Mouse (Mus musculus) thymus, adult 2 months (tissue): ENCODE data around the gene Muc1. TPM values are rescaled to one million over a fixed set of nuclear protein-coding genes. Genes with fewer than 3 reads are reported as not detected.
A peak's percentile ranks its signal among the peaks of the same experiment; 100 is the strongest.

Source experiments
- DNase-seq: peaks from one replicate; pipeline ENCODE4 v3.0.0; 2021
- H3K27ac ChIP-seq: fragments of 200-500 bp; 2 replicates; pipeline ENCODE4 v1.5.1; 2012; ENCODE audit warnings: low read length, control low read depth; ENCODE audit not compliant: control insufficient read depth, insufficient read depth
- H3K27me3 ChIP-seq: fragments of 200-500 bp; 2 replicates; pipeline ENCODE4 v1.6.1; 2012; ENCODE audit warnings: mild to moderate bottlenecking, low read length, moderate library complexity, mixed read lengths; ENCODE audit not compliant: control insufficient read depth, insufficient read depth
- H3K36me3 ChIP-seq: fragments of 200-500 bp; 2 replicates; pipeline ENCODE4 v1.6.1; 2012; ENCODE audit warnings: mild to moderate bottlenecking, low read length, moderate library complexity; ENCODE audit not compliant: control insufficient read depth, insufficient read depth
- H3K4me1 ChIP-seq: fragments of 200-500 bp; replicated peaks from 2 replicates; pipeline ENCODE4 v1.6.1; 2012; ENCODE audit warnings: low read length; ENCODE audit not compliant: control insufficient read depth, insufficient read depth
- H3K4me3 ChIP-seq: fragments of 200-500 bp; 2 replicates; pipeline ENCODE4 v1.5.1; 2012; ENCODE audit warnings: mild to moderate bottlenecking, low read length, control low read depth, moderate library complexity; ENCODE audit not compliant: control insufficient read depth, insufficient read depth
- CTCF ChIP-seq: fragments of 200-500 bp; IDR thresholded peaks from 2 replicates; pipeline ENCODE4 v1.5.1; 2012; ENCODE audit warnings: mild to moderate bottlenecking, control low read depth, low read length, moderate library complexity, borderline replicate concordance; ENCODE audit not compliant: control insufficient read depth, poor library complexity, insufficient read depth; ENCODE audit errors: extremely low read depth
- POLR2A ChIP-seq: fragments of 200-500 bp; IDR thresholded peaks from 2 replicates; pipeline ENCODE4 v1.6.1; 2012; ENCODE audit warnings: mild to moderate bottlenecking, low read length, control low read depth, moderate library complexity; ENCODE audit not compliant: control insufficient read depth, poor library complexity, insufficient read depth; ENCODE audit errors: extremely low read depth
- WGBS: fragments of 180-500 bp; shearing (Covaris S2); methylation state at CpG from one replicate; pipeline ENCODE4 v1.1.7; 2018; 5-methylcytosine and 5-hydroxymethylcytosine counted together
- polyA plus RNA-seq: library from polyadenylated mRNA; depleted of rRNA; stranded (reverse); fragments of >200 nt; gene quantifications from 2 replicates; pipeline ENCODE4 v1.2.3, GENCODE M21; 2012

Muc1 gene
- polyA plus RNA-seq, 1 experiment: 14.1 TPM

DNA sequence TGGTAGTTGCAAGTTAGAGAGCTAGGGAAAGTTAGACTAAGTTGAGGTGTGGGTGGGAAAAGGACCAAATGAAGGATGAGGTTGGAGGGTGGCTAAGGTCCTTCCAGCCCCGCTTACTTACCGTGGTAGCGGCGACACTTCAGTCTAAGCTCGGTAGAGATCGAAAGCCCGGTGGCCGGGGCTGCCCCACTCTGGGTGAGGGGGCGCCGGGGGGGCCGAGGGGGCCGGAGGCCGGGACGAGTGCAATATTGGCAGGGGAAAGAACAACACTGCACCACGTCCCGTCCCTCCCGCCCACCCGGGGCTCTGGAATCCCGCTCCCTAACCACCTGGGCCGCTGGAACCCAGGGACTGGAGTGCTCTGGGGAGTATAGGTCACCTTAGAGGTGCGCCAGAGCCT is 2.0 kb upstream of the Muc1 start, which contains the start of gene Mtx1:
Mtx1 (minus strand) TSS at position 189 of the 400 bp plus-strand sequence.
- DNase-seq: no peak
- Histone ChIP-seq H3K36me3 (no peaks in the 10 kb centered on the region), H3K27me3 (no peaks in the 10 kb centered on the region), H3K4me1 (peaks cover 16% of the 10 kb centered on the region), H3K4me3 (peak within 1 kb of the TSS; percentile 24), H3K27ac (no peak within 1 kb of the TSS)
- WGBS: 20% methylated on average over 21 of the region's 21 CpGs
- TF ChIP-seq CTCF (no peak), POLR2A (no peak)

DNA sequence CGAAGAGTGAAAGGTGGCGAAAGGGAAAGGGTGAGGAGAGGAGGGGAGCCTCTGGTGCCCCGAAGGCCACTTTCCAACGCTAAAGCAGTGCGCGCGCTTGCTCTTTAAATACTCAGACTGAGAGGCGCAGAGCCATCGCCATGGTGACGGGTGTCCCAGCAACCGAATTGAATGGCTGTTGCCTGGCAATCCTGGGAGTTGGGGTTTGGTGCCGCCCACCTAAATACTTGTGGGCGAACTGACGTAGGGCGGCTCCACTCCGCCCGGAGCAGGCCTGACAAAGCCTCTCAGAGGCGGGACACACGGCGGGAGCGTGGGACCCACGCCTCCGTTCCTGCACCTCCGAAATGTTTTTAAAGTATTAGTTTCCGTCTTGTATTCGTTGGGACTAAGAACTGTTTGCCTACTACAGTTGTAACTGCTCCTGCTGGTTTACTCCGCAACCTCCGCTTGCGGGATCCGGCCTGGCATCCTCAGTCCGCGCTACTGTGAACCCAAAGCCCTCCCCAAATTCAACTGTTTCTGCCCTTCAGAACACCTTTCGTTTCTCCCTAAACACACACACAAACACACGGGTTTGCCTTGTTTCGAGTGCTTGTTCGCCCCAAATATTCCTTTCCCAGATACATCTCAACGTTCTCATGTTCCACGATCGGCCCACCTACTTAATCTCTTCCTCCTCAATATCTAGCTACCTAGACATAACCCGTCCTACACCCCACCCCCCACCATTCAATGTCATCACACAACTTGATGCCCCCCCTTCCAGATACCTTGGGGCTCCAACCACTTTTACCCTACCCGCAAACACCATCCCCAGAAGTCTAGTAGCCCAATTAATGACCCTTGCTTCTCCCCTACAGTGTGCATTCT is 1.3 kb upstream of the Muc1 start:
- H3K36me3 ChIP-seq: no peaks in the 10 kb centered on the region
- no peak overlapping the region for H3K27ac ChIP-seq
- H3K4me1 ChIP-seq: peaks cover 16% of the 10 kb centered on the region
- peak; percentile 51 for DNase-seq
- WGBS: 2% methylated on average over 41 of the region's 41 CpGs
- H3K4me3 ChIP-seq: peak overlapping the region; percentile 24
- TF ChIP-seq CTCF (0 out of 2 replicates have a peak, but pooled peaks have one; percentile 14), POLR2A (0 out of 2 replicates have a peak, but pooled peaks have one; percentile 24)
- no peaks in the 10 kb centered on the region for H3K27me3 ChIP-seq

DNA sequence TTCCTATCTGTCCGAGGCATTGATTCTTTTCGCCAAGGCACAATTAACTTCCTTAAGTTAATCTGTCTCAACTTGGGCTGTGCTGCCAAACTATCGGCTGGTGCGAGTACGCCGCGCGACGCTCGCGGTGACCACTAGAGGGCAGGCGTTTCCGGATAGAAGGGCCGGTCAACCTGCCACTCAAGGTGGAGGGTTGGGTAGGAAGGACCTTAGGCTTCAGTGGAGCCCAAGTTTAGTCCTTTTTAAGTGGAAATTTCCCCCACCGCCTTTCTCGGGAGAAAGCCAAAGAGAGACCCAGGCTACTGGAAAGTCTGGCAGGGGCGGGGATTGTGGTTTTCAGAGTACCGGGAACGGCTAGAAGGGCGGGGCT is 692 bp upstream of the Muc1 start:
- DNase-seq: peak; percentile 90
- under 1% methylated on average over 20 of the region's 20 CpGs for WGBS
- H3K36me3 ChIP-seq: no peaks in the 10 kb centered on the region
- no peak overlapping the region for H3K27ac ChIP-seq
- TF ChIP-seq CTCF (peak; percentile 96), POLR2A (no peak)
- H3K27me3 ChIP-seq: no peaks in the 10 kb centered on the region
- peak overlapping the region; percentile 49 for H3K4me3 ChIP-seq
- peaks cover 16% of the 10 kb centered on the region for H3K4me1 ChIP-seq

DNA sequence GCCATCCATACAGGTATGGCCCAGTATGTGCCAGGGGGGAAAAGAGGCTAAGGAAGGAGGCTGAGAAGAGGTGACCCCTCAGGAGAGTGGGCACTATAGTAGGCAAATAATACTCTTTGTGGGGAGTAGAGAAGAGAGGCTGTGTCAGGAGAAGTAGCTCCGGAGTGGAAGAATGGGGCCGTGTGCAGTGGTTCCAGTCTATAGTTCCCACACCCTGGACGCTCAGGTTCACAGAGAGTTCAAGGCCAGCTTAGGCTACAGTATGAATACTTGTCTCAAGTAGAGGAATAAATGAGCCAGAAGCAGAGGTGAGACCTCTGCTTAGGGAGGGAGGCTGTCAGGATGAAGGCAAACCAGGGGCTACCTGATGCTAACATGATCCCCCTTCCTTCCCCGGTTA is 419 bp downstream of the Muc1 start:
- WGBS: 96% methylated on average over 4 of the region's 4 CpGs
- H3K27me3 ChIP-seq: no peaks in the 10 kb centered on the region
- no peaks in the 10 kb centered on the region for H3K36me3 ChIP-seq
- peaks cover 16% of the 10 kb centered on the region for H3K4me1 ChIP-seq
- TF ChIP-seq CTCF (no peak), POLR2A (no peak)
- H3K27ac ChIP-seq: no peak overlapping the region
- no peak for DNase-seq
- no peak overlapping the region for H3K4me3 ChIP-seq

DNA sequence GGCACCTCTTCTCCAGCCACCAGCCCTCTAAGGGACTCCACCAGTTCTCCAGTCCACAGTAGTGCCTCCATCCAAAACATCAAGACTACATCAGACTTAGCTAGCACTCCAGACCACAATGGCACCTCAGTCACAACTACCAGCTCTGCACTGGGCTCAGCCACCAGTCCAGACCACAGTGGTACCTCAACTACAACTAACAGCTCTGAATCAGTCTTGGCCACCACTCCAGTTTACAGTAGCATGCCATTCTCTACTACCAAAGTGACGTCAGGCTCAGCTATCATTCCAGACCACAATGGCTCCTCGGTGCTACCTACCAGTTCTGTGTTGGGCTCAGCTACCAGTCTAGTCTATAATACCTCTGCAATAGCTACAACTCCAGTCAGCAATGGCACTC is 1.7 kb downstream of the Muc1 start:
- peaks cover 16% of the 10 kb centered on the region for H3K4me1 ChIP-seq
- H3K4me3 ChIP-seq: no peak overlapping the region
- H3K27me3 ChIP-seq: no peaks in the 10 kb centered on the region
- no peaks in the 10 kb centered on the region for H3K36me3 ChIP-seq
- DNase-seq: no peak
- no peak for TF ChIP-seq POLR2A
- TF ChIP-seq CTCF: no peak
- no peak overlapping the region for H3K27ac ChIP-seq
- 88% methylated on average over 2 of the region's 2 CpGs for WGBS

DNA sequence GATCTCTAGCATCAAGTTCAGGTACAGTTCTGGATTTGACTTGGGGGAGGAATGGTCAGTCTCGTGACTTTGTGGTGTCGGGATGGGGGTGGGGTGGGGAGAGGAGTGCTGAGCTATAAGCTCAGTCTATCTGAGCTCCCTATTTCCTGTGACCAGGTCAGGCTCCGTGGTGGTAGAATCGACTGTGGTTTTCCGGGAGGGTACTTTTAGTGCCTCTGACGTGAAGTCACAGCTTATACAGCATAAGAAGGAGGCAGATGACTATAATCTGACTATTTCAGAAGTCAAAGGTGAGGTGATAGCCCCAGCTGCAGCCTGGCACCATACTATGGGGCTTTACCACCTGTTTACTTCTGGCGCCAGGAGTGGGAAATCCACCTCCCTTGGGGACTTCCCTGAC is 2.5 kb downstream of the Muc1 start:
- TF ChIP-seq CTCF (no peak), POLR2A (no peak)
- Histone ChIP-seq H3K4me3 (no peak overlapping the region), H3K27ac (no peak overlapping the region), H3K27me3 (no peaks in the 10 kb centered on the region), H3K4me1 (peaks cover 16% of the 10 kb centered on the region), H3K36me3 (no peaks in the 10 kb centered on the region)
- no peak for DNase-seq
- WGBS: 24% methylated on average over 7 of the region's 7 CpGs
